Mouse (Mus musculus) erythroblast, embryonic 14.5 days (primary cell): ENCODE measurements around the gene Adam26a. TPM values are rescaled to one million over a fixed set of nuclear protein-coding genes. Genes with fewer than 3 reads are reported as not detected.
"Not testable (repeated sequence)": the region's sequence is repeated elsewhere in the genome, so short reads cannot be mapped to it uniquely, and the experiment has no call there.

ENCODE experiments used
- H3K27me3 ChIP-seq: 2 replicates; pipeline ENCODE4 v1.6.1; 2012; ENCODE audit warnings: inconsistent platforms; ENCODE audit not compliant: control insufficient read depth
- H3K36me3 ChIP-seq: 2 replicates; pipeline ENCODE4 v1.6.1; 2012; ENCODE audit warnings: mild to moderate bottlenecking, inconsistent platforms; ENCODE audit not compliant: control insufficient read depth
- H3K4me1 ChIP-seq: 2 replicates; pipeline ENCODE4 v1.6.1; 2012; ENCODE audit warnings: inconsistent platforms; ENCODE audit not compliant: control insufficient read depth
- H3K4me3 ChIP-seq: replicated peaks from 2 replicates; pipeline ENCODE3; 2012; ENCODE audit warnings: moderate library complexity, mild to moderate bottlenecking, inconsistent platforms
- H3K9me3 ChIP-seq: 2 replicates; pipeline ENCODE4 v1.6.1; 2012; ENCODE audit warnings: low read length, inconsistent platforms, mixed read lengths; ENCODE audit not compliant: control insufficient read depth
- GATA1 ChIP-seq: IDR thresholded peaks from 2 replicates; pipeline ENCODE4 v1.6.1; 2012; ENCODE audit warnings: low read length, inconsistent platforms, mixed read lengths
- TAL1 ChIP-seq: IDR thresholded peaks from 3 replicates; pipeline ENCODE4 v1.6.1; 2012; ENCODE audit warnings: low read length, inconsistent platforms, mixed read lengths
- polyA plus RNA-seq: library from polyadenylated mRNA; stranded (reverse); fragments of >175 nt; gene quantifications from 2 replicates; pipeline ENCODE4 v1.2.3, GENCODE M21; 2012

Adam26a gene
- polyA plus RNA-seq = not detected in 2 replicates

- not testable (repeated sequence) for H3K9me3 ChIP-seq, H3K36me3 ChIP-seq, H3K27me3 ChIP-seq, H3K4me3 ChIP-seq, H3K4me1 ChIP-seq
Measured at GRCm38 (mm10) chr8:43576607-43577006, at the start of gene Adam26a. Adam26a (minus strand) TSS chr8:43576707.

DNA sequence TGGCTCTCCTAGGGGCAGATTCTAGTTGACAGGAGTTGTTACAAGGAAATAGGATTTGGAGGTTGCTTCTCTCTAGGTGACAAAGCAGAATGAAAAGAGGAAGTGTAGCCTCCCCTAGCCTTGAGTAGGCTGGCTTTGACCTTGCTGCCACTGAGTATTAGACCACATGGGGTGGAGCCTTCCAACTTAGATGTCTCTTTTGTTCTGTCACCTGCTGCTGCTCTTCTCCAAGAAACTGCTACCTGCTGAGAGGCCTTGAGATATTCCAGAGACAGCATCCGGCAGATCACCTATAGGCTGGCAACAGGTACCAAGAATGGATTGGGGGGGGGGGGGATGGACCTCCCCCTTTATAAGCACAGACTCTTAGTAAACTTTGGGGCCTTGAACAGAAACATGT lies 39.5 kb upstream of the Adam26a start:
- no peaks in the 10 kb centered on the region for H3K36me3 ChIP-seq
- H3K4me3 ChIP-seq = no peak overlapping the region
- H3K27me3 ChIP-seq = no peaks in the 10 kb centered on the region
- no peaks in the 10 kb centered on the region for H3K4me1 ChIP-seq
- TF ChIP-seq GATA1 (no peak), TAL1 (no peak)
- no peaks in the 10 kb centered on the region for H3K9me3 ChIP-seq

DNA sequence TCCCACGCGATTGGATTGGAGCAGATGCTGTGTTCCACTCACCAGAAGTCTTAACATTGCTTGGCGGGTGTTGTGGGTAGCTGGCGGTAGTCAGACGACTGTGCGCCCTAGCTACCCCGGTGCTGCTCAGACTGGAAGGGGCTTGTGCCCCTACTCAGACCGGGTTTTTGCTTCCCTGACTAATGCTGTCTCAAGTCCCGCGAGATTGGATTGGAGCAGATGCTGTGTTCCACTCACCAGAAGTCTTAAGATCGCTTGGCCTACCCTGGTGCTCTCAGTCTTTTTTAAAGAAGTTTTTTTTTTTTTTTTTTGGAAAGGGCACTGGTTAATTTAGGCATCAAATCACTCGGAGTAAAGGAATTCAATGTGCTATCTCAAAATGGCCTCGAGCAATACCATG lies 27.1 kb upstream of the Adam26a start:
- not testable (repeated sequence) for H3K9me3 ChIP-seq, H3K27me3 ChIP-seq, H3K4me3 ChIP-seq, H3K4me1 ChIP-seq, H3K36me3 ChIP-seq

GRCm38 (mm10) chr8:43603166-43603565 lies 26.7 kb upstream of the Adam26a start:
- not testable (repeated sequence) for H3K27me3 ChIP-seq, H3K36me3 ChIP-seq, H3K4me3 ChIP-seq, H3K4me1 ChIP-seq, H3K9me3 ChIP-seq

DNA sequence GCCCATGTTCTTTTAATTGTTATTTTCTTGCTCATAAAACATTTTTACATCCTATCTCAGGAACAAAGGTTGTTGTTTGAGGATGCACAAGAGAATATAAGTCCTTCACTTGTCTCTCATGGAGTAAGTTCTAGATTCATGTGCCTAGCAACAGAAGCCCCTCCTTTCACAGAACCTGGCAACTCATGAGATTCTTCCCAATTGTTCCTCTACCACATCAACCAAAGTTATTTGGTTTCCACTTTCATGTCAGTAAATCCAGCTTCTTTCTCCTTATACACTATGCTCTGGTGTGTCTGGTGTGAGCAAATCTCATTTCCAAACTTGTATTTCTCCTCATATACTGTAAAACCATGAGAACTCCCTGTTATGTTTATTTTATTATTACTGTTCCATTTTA lies 48.5 kb downstream of the Adam26a start, which contains the start of gene Adam26b:
TSS of gene Adam26b (minus strand) at position 101 of the 400 bp plus-strand sequence.
- H3K4me1 ChIP-seq, H3K9me3 ChIP-seq, H3K27me3 ChIP-seq, H3K36me3 ChIP-seq, H3K4me3 ChIP-seq: not testable (repeated sequence)

Other genes starting within 250 kb of the Adam26a start
- gene Adam26b, start 48.6 kb downstream of the Adam26a start, polyA plus RNA-seq = not detected in 2 replicates
- gene Gm5346, start 50.6 kb upstream of the Adam26a start, polyA plus RNA-seq = not detected in 2 replicates
- gene Adam34, start 133.3 kb upstream of the Adam26a start, polyA plus RNA-seq = not detected in 2 replicates